Mouse (Mus musculus): ENCODE results near the gene Zfp385b.

Gene Zfp385b

GRCm38 (mm10) chr2:77819539-77819938 lies at the start of gene Zfp385b:
Zfp385b (minus strand) TSS chr2:77819639.
- DNase-seq = no peak

- no peak for DNase-seq
These were observed 44.5 kb upstream of the Zfp385b start for GRCm38 (mm10) chr2:77863934-77864333.

- DNase-seq = no peak
These were observed 44.1 kb upstream of the Zfp385b start for GRCm38 (mm10) chr2:77863522-77863921.

- no peak for DNase-seq
These were observed 22.0 kb upstream of the Zfp385b start for GRCm38 (mm10) chr2:77841464-77841863.

GRCm38 (mm10) chr2:77839587-77839986 lies 20.1 kb upstream of the Zfp385b start:
- DNase-seq = no peak

- no peak for DNase-seq
These were observed 19.2 kb upstream of the Zfp385b start for GRCm38 (mm10) chr2:77838688-77839087.

- no peak for DNase-seq
These were observed 16.3 kb upstream of the Zfp385b start for GRCm38 (mm10) chr2:77835781-77836180.

- no peak for DNase-seq
These were observed 6.8 kb upstream of the Zfp385b start for GRCm38 (mm10) chr2:77826133-77826828.

- no peak for DNase-seq
These were observed 3.6 kb upstream of the Zfp385b start for GRCm38 (mm10) chr2:77823026-77823425.

- no peak for DNase-seq
These were observed 2.0 kb downstream of the Zfp385b start for GRCm38 (mm10) chr2:77817357-77817894.

- peak; percentile 83 for DNase-seq
These were observed 2.8 kb downstream of the Zfp385b start for GRCm38 (mm10) chr2:77816413-77817314.

GRCm38 (mm10) chr2:77815775-77816412 lies 3.5 kb downstream of the Zfp385b start:
- DNase-seq = peak; percentile 94

GRCm38 (mm10) chr2:77814896-77815295 lies 4.5 kb downstream of the Zfp385b start:
- no peak for DNase-seq

- no peak for DNase-seq
These were observed 6.4 kb downstream of the Zfp385b start for GRCm38 (mm10) chr2:77813029-77813428.

GRCm38 (mm10) chr2:77810748-77811147 lies 8.7 kb downstream of the Zfp385b start:
- peak; percentile 65 for DNase-seq

GRCm38 (mm10) chr2:77804781-77805180 lies 14.7 kb downstream of the Zfp385b start:
- peak; percentile 80 for DNase-seq

- DNase-seq = no peak
These were observed 17.1 kb downstream of the Zfp385b start for GRCm38 (mm10) chr2:77802291-77802690.

- peak; percentile 61 for DNase-seq
These were observed 18.0 kb downstream of the Zfp385b start for GRCm38 (mm10) chr2:77801430-77801829.

GRCm38 (mm10) chr2:77801009-77801408 lies 18.4 kb downstream of the Zfp385b start:
- DNase-seq = no peak

GRCm38 (mm10) chr2:77797233-77797632 lies 22.2 kb downstream of the Zfp385b start:
- peak; percentile 96 for DNase-seq

- DNase-seq = peak; percentile 87
These were observed 23.4 kb downstream of the Zfp385b start for GRCm38 (mm10) chr2:77795859-77796552.

- DNase-seq = no peak
These were observed 28.6 kb downstream of the Zfp385b start for GRCm38 (mm10) chr2:77790846-77791245.

GRCm38 (mm10) chr2:77790295-77790694 lies 29.1 kb downstream of the Zfp385b start:
- no peak for DNase-seq
